Mouse (Mus musculus) heart, postnatal 0 days (tissue): ENCODE results near the gene Gm21762.
"Not testable (repeated sequence)": the region's sequence is repeated elsewhere in the genome, so short reads cannot be mapped to it uniquely, and the experiment has no call there.

Experiments
- CTCF ChIP-seq: IDR thresholded peaks from 2 replicates; pipeline ENCODE4 v1.5.1; 2016; ENCODE audit warnings: antibody characterized with exemption, control low read depth, low read depth
- EP300 ChIP-seq: IDR thresholded peaks from 2 replicates; pipeline ENCODE4 v1.6.1; 2016; ENCODE audit warnings: antibody characterized with exemption, low read depth

- not testable (repeated sequence) for TF ChIP-seq CTCF, EP300
Observed at GRCm38 (mm10) chr13:120220922-120221321, 5.2 kb upstream of the Gm21762 start.
